Mouse (Mus musculus) myocyte (in vitro differentiated cells): ENCODE data around the gene Dusp23.

ENCODE experiments used
- CEBPB ChIP-seq: IDR thresholded peaks from 2 replicates; pipeline ENCODE4 v1.6.1; 2011; ENCODE audit warnings: mild to moderate bottlenecking, moderate library complexity; ENCODE audit not compliant: poor library complexity, insufficient read depth, severe bottlenecking
- E2F4 ChIP-seq: IDR thresholded peaks from one replicate; pipeline ENCODE4 v1.6.1; 2011; ENCODE audit warnings: mild to moderate bottlenecking, control low read depth, moderate library complexity; ENCODE audit not compliant: insufficient read depth
- MAX ChIP-seq: IDR thresholded peaks from one replicate; pipeline ENCODE4 v1.6.1; 2011; ENCODE audit warnings: low read depth, mild to moderate bottlenecking, control low read depth
- MYOD1 ChIP-seq, 3 experiments: IDR thresholded peaks; one replicate each; pipeline ENCODE4 v1.6.1; 2011; ENCODE audit warnings: control low read depth in 2 of 3, low read depth in 2 of 3, mild to moderate bottlenecking in 2 of 3, moderate library complexity in 1 of 3; ENCODE audit not compliant: insufficient read length in 2 of 3, control insufficient read depth in 1 of 3
- MYOG ChIP-seq, 3 experiments: IDR thresholded peaks; one replicate each; pipeline ENCODE4 v1.6.1; 2011; ENCODE audit warnings: control low read depth in 2 of 3, low read depth in 2 of 3, mild to moderate bottlenecking in 2 of 3; ENCODE audit not compliant: insufficient read length in 2 of 3, control insufficient read depth in 1 of 3, insufficient read depth in 1 of 3
- POLR2A ChIP-seq: IDR thresholded peaks from one replicate; pipeline ENCODE4 v1.6.1; 2011; ENCODE audit warnings: low read depth, mild to moderate bottlenecking, control low read depth, moderate library complexity; ENCODE audit not compliant: insufficient read length
- POLR2AphosphoS2 ChIP-seq: IDR thresholded peaks from one replicate; pipeline ENCODE4 v1.6.1; 2011; ENCODE audit warnings: low read depth, control low read depth; ENCODE audit not compliant: insufficient read length
- USF1 ChIP-seq: IDR thresholded peaks from one replicate; pipeline ENCODE4 v1.6.1; 2011; ENCODE audit warnings: low read depth, mild to moderate bottlenecking, control low read depth, moderate library complexity

DNA sequence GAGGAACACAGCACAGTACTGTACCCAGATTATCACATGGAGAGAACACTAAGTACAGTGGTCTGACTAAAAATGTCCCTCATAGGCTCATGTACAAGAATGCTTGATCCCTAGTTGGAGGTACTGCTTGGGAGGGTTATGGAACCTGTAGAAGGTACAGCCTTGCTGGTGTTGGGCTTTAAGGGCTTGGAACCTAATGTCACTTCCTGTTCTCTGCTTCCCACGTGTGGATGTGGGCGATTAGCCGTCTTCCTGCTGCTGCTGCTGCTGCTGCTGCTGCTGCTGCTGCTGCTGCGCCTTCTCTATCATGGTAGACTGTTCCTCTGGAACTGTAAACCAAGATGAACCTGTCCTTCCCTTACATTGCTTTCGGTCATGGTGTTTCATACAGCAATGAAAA lies 9.2 kb downstream of the Dusp23 start:
- TF ChIP-seq POLR2A, result no peak
- TF ChIP-seq E2F4, result no peak
- TF ChIP-seq USF1, result no peak
- no peak for TF ChIP-seq CEBPB
- TF ChIP-seq MYOD1 (IDR thresholded peaks at IDR 0.05; ENCODE audit: control insufficient read depth in 1 of 3, insufficient read length in 2 of 3, low read depth in 2 of 3), result no peak
- no peak for TF ChIP-seq MAX
- TF ChIP-seq MYOG (IDR thresholded peaks at IDR 0.05; ENCODE audit: control insufficient read depth in 1 of 3, insufficient read depth in 1 of 3, insufficient read length in 2 of 3, low read depth in 2 of 3), result no peak
- TF ChIP-seq POLR2AphosphoS2, result no peak
